Mouse (Mus musculus): ENCODE results near the gene Hsf4.
A peak's percentile ranks its signal among the peaks of the same experiment; 100 is the strongest.
"Not testable (repeated sequence)": the region's sequence is repeated elsewhere in the genome, so short reads cannot be mapped to it uniquely, and the experiment has no call there.

Hsf4 gene

DNA sequence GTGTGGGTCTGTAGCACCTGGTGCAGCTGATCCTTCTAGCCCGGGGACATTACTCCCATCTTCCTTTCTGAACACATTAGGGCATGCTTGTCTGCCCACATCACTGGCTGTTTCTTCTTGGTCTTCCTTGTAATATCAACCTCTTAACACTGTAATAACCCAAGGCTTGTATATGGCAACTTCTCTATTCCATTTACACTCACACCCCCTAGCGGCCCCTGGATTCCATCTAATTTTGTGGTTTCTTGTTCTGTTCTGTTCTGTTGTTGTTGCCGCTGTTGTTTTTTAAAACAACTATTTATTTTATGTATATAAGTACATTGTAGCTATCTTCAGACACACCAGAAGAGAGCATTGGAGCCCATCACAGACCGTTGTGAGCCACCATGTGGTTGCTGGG lies 17.3 kb downstream of the Hsf4 start:
- DNase-seq = no peak

DNA sequence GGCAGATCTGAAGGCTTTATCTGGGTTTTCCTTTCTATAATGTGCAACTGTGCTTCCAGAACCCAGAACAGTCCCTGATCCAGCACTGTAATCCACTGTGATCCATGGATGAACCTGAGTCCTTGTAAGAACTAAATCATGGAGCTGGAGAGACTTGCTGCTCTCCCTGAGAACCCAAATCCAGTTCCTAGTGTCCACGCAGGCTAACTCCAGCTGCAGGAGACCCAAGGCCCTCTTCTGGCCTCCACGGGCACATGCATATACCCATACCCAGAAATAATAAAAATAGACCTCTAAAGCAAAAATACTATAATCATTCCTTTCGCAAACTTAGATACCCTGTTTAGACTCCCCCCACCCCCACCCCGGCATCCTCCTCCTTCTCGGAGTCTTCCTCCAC lies 18.6 kb downstream of the Hsf4 start:
- DNase-seq = no peak

DNA sequence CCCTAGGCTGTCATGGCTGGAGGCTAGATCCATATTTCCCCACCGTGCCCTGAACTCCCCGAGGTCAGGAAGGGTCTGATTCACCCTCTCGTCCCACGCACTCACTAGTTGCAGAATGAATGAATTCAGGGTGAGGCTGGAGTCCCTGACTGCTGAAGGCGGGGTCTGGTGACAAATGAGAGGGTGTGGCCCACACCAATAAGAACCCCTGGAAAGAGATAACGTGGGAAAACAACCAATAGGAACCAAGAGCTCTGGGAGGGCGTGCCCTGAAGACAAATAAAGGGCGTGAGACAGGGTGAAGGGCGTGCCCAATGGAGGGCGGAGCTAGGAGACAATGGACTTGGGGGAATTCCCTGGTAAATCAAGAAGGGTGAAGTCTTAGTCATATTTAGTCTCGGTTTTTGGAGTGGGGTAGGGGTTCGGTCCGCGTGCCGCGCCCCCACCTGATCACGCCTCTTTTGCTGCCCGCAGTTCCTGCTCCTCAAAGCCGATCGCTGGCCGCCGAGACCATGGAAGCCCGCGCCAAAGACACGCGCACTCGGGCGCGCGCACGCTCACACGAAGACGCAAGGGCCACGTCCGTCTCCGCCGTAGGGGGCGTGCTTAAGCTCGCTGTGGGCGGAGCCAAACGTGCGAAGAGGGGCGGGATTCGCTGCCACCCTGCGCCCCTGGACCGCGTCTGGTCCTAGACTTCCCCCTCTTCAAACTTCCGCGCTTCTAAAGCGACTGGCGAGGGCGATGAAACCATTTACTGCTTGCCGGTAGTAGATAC lies 19.5 kb downstream of the Hsf4 start:
- peak; percentile 96 for DNase-seq

DNA sequence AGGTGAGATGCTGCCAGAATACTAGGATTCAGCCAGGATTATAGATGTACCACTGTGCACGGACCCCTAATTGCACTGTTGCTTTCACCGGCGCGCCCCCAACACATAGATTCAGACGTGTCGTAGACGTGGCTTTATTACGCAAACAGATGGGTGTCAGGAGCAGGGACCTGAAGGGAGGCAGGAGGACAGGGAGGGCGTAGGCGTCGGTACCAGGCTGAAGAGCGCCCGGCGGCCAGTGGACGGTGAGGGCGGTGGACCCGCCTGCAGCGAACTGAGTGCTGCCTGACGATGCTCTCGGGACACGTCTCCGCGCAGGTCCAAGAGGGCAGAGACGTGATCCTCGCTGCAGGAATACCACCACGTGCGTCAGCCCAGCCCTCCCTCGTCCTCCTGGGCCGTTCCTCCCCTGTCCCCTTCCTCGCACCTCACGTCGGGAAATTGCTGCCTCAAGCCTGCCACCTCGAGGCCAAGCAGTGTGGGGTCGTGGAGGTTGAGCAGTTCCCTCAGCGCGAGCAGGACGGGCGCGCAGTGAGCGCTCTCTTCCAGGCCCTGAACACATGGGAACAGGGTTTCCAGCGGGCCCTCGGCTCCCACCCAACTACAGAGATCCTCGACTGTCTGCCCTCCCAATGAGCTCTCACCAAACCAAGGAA lies 20.3 kb downstream of the Hsf4 start, which contains the start of gene 4931428F04Rik:
Gene 4931428F04Rik, minus strand, starts transcription at position 60 of the 656 bp plus-strand sequence.
- DNase-seq = peak; percentile 64

DNA sequence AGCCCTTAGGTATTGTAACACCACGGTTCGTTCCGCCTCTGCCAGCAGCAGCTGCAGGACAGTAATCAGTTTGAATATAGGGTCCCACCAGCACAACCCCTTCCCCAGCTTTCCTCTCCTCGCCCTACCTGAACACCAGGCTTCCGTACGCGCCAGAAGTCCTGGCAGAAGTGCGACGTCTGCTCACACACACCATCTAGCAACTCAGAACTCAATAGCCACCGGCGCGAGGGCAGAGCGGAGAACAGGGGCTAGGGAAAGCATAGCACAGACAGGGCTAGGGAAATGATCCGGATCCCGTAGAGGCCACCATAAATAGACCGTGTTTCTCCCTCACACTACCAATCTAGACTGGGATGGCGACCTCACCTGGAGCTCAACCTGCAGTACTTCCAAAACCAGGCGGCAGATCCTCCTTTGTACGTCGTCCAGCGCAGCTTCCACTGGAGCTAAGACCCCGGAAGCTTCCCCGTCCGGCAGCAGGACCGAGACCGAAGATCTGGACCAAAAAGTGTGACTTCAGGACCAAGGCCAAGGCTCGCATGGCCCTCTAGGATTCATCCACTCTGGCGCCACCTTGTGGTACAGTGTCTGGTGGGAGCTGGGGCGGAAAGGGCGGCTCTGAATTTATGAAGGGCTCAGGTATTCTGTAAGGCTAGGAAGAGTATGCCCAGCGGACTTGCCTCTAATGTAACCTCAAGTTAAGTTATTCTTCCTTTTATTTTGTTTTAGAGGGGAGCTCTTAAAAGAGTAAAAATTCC lies 21.1 kb downstream of the Hsf4 start:
- DNase-seq = peak; percentile 98

DNA sequence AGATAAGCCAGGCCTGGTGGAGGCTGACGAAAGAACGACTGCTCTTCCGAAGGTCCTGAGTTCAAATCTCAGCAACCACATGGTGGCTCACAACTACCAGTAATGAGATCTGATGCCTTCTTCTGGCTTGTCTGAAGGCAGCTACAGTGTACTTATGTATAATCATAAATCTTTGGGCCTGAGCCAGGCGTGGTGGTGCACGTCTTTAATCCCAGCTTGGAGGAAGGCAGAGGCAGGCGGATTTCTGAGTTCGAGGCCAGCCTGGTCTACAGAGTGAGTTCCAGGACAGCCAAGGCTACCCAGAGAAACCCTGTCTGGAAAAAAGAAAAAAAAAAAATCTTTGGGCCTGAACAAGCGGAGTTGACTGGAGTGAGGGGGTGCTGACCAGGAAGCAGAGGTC lies 21.8 kb downstream of the Hsf4 start:
- DNase-seq = not testable (repeated sequence)

DNA sequence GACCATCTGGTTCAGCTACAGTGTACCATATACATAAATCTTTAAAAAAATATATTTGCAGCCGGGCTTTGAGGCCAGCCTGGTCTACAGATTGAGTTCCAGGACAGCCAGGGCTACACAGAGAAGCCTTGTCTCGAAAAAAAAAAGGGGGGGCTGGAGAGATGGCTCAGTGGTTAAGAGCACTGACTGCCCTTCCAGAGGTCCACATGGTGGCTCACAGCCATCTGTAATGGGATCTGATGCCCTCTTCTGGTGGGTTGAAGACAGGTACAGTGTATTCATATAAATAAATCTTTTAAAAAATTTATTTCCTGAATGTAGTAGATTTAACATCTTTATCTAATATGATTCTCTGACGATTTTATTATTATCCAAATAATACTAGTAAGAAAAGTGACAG lies 22.2 kb downstream of the Hsf4 start:
- not testable (repeated sequence) for DNase-seq

DNA sequence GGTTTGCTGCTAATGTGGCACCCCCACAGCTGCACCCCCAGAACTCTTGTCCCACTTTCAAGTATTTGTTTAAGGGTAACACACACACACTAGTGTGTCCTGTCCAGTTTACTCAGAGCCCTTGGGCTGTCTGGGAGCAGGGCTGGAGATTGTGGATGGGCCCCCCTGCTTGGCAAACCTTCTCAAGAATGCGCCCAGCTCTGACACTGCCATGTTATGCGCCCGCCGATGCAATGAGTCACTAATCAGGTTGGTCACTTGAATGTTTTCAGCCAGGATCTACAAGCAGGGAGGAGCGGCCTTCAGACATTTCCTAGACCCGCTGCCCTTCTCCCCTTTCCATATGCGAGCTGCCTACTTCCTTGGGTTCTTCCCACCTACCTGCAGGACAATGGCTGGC lies 22.9 kb downstream of the Hsf4 start:
- DNase-seq = no peak

DNA sequence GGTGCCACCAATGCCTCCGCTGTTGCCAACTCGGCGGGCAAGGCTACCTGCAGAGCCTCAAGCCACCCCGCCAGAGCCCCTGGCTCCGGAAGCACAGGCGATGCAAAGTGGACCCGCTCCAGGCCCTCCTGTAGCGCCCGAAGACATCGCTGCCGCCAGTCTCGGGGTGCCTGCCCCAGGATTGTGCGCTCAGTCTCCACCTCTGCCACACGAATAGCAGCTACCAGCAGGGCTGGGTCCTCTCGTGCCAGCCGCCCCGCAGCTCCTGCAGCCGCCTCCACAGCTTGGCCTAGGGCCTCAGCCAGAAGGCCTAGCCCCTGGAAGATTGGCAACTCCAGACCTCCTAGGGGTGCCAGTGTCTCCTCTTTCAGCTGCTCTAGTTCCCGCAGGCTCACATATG lies 23.8 kb downstream of the Hsf4 start:
- DNase-seq = no peak

DNA sequence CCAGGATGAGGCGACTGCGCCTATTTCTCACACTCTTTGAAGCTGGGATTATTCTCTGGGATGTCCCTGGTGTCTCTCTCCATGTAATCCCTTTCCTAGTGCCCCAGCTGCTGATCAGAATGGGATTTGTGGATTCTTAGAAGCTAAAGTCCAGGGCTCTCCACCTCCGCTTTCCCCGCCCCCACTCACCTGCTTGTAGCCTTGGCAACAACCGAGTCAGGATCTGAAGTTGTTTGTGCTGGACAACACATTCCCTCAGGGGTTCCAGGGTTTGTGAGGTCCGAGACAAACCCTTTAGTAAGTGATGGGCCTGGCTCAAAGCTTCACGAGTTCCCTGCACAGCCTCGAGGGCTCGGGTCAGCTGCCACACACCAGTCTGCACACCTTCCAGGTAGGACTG lies 25.2 kb downstream of the Hsf4 start:
- no peak for DNase-seq

DNA sequence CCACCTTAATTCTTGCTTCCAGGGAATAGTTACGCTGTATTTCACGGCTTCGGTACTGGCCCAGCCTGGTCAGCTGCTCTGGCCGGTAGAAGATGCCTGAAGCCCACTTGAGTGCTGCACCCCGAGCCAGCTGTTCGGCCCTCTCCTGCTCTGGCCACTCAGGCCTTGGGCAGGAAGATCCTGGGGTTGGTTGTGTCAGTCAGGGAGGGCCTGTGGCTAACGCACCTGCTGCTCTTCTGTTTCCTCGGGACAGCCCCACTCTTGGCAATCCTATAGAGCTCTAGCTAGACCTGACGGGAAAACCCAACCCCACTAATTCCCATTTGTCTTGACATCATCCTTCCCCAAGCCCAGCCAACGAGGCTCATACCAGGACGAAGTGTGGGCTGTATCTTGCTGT lies 25.7 kb downstream of the Hsf4 start:
- DNase-seq = no peak

DNA sequence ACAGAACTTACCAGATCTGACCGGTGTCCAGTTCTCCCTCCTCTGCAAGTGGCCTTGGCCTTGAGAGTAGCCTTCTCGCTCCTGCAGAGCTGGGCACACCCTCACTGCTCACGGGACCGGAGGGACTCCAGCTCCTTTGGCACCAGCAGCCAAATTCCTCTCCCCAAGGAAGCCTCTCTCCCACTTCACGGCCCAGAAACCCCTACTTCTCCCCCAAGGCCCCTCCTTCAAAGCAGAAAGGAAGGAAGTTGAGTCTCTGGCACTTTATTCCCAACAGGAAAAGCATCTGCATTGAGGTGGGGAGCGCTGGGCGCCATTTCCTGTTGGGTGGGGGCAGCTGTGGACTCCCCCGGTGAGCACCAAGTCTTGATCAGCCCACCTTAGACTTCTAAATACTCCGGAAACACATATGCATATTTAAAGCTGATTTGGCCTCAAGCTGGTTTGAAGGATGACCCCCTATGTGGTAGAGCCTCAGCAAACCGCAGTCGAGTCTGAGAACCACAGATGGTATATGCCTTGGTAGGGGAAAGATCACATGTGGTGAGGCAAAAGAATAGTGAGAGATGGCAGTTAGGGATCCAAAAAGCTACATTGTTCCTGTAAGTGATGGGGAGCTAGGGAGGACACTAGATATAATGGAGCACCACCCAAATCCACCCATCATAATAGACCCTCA lies 26.4 kb downstream of the Hsf4 start, which contains the start of gene Exoc3l:
Gene Exoc3l, minus strand, starts transcription at position 207 of the 679 bp plus-strand sequence.
- DNase-seq = peak; percentile 58

DNA sequence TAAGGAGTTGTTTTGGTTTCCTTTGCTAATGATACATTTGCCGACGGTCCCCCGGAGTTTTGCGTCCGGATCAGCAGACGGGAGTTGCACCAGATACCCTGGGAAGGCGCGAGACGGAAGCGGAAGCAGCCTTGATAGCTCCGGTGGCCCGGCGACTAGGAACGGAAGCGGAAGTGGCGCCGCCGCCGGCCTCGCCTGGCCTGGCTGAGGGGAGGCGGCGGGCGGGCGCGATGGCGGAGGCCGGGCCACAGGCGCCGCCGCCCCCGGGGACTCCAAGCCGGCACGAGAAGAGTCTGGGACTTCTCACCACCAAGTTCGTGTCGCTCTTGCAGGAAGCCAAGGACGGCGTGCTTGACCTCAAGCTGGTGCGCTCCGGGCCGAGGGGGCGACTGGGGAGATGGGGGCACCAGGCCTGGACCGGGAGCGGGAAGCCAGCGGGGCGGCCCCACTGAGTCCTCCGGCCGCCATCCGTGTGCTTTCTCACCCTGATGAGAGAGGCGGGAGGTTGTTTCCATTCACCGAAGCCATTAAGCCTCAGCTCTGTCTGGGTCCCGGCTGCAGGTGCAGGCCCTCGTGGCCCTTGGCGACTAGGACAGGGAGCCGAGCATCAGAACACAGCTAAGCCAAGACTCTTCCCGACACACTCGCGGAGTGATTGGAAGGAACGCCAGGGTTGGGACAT lies 28.1 kb downstream of the Hsf4 start, which contains the start of gene E2f4:
Gene E2f4, plus strand, starts transcription at position 153 of the 682 bp plus-strand sequence.
- DNase-seq = peak; percentile 96

DNA sequence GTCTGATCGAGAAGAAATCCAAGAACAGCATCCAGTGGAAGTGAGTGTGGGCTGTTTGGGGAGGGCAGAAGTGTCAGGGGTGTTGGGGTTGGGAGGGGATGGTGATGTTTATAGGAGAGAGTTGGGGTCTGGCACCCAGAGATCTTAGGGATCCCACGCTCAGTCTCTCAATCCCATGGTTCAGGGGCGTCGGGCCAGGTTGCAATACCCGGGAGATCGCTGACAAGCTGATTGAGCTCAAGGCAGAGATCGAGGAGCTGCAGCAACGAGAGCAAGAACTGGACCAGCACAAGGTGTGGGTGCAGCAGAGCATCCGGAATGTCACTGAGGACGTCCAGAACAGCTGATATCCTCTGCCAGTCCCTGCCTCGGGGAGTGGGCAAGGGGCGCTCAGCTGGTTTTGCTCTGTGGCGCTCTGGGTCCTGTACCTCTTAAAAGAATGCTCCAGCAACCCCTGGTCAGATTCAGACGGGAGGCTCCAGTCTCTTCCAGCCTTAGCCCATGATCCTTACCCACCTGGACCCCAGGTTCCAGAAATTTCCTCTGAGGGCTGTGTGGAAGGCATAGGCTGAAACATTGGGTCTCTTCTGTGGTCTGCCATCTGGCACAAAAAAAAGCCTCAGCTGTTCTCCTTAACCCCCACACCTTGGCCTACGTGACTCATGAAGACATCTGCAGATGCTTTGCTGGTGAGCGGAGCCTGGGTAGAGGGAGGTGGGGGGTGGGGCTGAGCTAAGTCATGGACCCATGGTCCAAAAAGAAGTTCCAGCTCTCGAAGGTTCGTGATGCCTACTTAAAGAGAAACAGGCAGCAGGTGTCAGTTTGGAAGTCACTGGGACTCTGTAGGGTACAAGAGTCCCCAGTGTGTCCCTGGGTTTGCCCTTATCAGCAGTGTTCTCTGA lies 29.0 kb downstream of the Hsf4 start:
- no peak for DNase-seq

DNA sequence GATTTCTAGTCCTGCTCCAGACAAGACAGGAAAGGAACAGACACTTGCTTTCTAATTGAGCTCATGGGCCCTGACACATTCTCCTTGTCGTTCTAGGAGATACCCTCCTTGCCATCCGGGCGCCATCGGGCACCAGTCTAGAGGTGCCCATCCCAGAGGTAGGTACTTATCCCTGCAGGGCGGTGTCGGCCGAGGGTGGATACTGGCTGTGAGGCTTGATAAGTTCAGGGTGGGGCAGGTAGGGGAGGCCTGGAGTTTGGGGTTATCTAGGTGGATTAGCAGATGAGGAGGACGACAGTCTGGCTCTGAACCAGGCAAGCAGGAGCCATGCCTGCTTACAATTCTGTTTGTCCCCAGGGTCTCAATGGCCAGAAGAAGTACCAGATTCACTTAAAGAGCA lies 30.4 kb downstream of the Hsf4 start:
- no peak for DNase-seq

DNA sequence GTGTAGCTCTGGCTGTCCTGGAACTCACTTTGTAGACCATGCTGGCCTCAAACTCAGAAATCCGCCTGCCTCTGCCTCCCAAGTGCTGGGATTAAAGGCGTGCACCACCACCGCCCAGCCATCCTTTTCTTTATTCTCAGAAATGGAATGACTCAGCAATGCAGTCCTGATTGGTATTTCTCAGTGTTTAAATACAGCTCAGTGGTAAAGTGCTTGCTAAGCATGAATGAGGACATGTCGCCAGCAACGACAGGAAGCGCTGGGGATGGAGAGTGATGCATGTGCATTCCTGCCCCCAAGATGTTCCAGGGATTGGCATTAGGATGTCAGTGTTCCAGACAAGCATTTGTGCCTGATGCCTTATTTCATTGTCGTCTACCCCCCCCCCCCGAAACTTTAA lies 33.8 kb downstream of the Hsf4 start:
- no peak for DNase-seq

DNA sequence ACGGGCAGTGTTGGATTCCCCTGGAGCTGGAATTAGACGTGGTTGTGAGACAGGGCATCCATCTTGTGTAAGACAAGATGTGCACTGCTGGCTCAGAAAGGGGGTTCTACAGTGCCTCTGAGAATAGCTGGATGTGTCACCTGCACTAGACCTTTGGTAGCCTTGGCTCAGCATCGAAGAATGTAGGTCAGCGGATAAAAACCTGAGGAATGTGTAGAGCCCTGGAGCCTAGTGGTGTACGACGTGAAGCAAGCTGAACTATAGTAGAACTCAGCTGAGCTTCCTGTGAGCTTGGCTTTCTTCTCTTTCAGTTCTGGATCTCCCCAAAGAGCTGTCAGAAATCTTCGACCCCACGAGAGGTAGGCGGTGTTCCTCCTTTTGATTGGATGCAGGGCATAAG lies 34.3 kb downstream of the Hsf4 start:
- no peak for DNase-seq

DNA sequence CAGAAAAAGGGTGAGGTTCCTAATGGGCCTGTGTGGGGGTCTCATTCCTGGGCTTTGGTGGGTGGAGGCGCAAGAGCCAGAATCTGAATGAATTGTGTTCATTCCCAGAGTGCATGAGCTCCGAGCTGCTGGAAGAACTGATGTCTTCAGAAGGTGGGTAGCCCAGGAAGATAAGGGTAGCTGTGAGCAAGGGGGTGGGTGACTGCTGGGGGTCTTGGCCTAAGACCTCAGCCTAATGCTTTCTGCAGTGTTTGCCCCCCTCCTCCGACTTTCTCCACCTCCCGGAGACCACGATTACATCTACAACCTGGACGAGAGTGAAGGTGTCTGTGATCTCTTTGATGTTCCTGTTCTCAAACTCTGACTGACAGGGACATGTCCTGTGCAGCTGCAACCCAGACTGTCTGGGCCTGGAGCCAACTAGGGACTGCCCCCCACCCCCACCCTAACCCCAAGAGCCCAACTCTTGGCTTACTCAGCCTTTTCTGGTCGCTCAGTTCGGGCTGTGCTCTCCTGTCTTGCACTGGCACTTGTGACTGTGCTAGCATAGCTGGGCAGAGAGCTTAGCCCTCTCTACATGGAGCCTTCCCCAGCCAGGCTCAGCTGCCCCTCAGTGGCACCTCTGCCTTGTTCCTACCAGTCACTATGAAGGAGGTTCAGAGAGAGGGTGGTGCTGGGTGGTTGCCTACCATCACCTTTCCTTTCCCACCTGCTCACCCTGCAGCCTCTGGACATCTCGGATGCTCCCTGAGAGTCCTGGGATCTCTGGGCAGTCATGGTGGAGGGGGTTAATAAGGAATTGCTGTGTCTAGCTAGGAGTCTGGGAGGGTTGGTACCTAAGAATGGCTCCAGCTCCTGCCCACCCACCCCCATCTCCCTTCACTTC lies 35.0 kb downstream of the Hsf4 start:
- DNase-seq = no peak

DNA sequence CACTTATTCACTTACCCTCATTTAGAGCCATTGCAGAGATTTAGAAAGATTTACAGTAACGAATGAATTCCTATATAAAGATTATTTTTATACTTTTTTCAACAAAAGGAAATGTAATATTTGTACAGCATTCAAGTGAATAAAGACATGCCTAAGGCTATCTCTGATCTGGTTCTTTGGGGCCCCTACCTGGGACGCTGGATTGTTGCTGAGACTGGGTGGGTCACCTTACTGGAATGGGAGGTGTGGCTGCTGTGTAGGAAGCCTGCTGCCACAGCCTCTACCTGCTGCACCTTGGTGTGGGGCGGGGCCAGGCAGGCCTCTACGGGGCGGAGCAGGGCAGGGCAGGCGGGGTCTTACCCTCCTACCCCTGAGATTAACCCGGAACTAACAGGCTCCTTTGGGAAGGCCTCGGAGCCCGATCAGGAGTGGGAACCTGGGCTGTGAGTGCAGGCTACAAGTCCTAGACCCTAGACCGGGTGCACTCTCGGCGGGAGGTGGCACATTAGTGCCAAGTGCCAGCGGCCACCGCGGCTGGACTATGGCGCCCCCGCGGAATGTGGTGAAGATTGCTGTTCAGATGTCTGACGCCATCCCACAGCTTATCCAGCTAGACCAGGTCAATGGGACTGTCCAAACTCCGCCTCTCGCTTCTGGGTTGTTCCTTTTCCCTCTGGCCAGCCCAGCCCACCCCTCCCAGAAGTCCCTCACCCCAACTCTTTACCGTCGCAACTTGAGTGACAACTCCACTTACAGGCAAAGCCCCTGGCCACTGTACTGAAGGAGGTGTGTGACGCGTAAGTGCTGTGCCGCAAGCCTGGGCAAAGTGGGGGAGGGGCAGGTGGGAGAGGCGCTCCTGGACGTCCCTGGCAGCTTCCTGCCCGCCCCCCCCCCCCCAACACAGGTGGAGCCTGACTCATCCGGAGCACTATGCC lies 35.9 kb downstream of the Hsf4 start, which contains the start of gene Elmo3:
Gene Elmo3, plus strand, starts transcription at position 391 of the 935 bp plus-strand sequence.
- DNase-seq = peak; percentile 87
